Mouse (Mus musculus) neural tube, embryonic 12.5 days (tissue): Measurements from ENCODE around the gene Trim5. TPM values are rescaled to one million over a fixed set of nuclear protein-coding genes. Genes with fewer than 3 reads are reported as not detected.

Experiments
- ATAC-seq: fragments of 200-750 bp; cut with Nextera tagmentation; 2 replicates; pipeline ENCODE4 v1.8.0; 2017; ENCODE audit warnings: low read depth, mild to moderate bottlenecking, moderate TSS enrichment, moderate library complexity; ENCODE audit not compliant: low FRiP score
- H3K27ac ChIP-seq: fragments of 300-500 bp; sonication (generic); 2 replicates; pipeline ENCODE4 v1.5.1; 2016
- H3K27me3 ChIP-seq: fragments of 300-500 bp; sonication (generic); replicated peaks from 2 replicates; pipeline ENCODE4 v1.6.1; 2016; ENCODE audit warnings: mild to moderate bottlenecking
- H3K36me3 ChIP-seq: fragments of 300-500 bp; sonication (generic); 2 replicates; pipeline ENCODE4 v1.6.1; 2016; ENCODE audit warnings: mild to moderate bottlenecking
- H3K4me1 ChIP-seq: fragments of 300-500 bp; sonication (generic); 2 replicates; pipeline ENCODE4 v1.6.1; 2016
- H3K4me2 ChIP-seq: fragments of 300-500 bp; sonication (generic); replicated peaks from 2 replicates; pipeline ENCODE4 v1.6.1; 2016; ENCODE audit warnings: mild to moderate bottlenecking
- H3K4me3 ChIP-seq: fragments of 300-500 bp; sonication (generic); 2 replicates; pipeline ENCODE4 v1.5.1; 2016
- H3K9ac ChIP-seq: fragments of 300-500 bp; sonication (generic); 2 replicates; pipeline ENCODE4 v1.6.1; 2016; ENCODE audit warnings: mild to moderate bottlenecking
- H3K9me3 ChIP-seq: fragments of 300-500 bp; sonication (generic); 2 replicates; pipeline ENCODE4 v1.6.1; 2016; ENCODE audit warnings: mild to moderate bottlenecking
- WGBS: fragments of 180-500 bp; shearing (Covaris S2); methylation state at CpG from one replicate; pipeline ENCODE4 v1.1.7; 2016; 5-methylcytosine and 5-hydroxymethylcytosine counted together
- polyA plus RNA-seq: library from polyadenylated mRNA; unstranded; fragments of >200 nt; fragmentation: Nextera tagmentation; extraction: Ambion mirVana; gene quantifications from 2 replicates; pipeline ENCODE4 v1.2.1, GENCODE M21; 2016

Gene Trim5
- polyA plus RNA-seq, 1 experiment from 2014 or later, result 0.15 TPM

DNA sequence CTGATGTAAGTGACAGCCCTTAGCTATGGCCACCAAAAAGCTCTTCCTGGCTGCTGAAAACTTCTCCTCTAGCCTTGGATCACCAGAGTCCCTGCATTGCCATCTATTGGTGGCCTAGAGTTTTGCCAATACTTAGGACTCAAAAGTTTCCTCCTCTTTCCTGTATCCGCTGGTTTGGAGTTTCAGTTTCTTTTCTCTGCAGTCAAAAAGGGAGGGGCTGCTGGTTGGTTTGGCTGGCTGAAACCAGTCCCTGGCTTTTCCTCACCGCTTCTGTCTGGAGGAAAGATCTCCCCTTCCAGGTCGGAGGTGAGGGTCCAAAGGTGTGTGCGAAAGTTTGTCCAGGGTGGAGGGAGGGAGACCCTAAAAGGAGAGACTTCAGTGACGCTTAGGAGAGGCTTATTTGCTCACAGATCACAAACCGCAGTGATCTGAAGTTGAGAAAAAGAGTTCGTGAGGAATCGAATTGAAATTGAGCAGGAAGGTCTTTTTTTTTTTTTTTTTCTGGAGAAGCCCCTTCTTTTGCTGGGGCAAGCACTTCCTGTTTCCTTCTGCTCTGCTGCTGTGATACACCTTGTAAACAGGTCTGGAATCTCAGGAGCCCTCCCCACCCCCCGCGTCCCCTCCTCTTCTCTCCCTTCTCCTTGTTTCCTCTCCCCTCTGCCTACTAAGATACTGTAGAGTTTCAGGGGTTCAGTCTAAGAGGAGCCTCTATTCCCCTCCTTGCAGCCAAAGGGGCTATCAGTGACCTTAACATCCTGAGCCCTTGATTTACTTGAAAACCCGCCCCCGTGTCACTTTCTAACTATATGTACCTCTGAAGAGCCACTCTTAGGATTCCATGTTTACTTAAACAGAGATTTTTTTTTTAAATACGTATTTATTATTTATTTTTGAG is 43.4 kb downstream of the Trim5 start, which contains the start of gene Trim34a:
Trim34a (plus strand) TSS at position 171 of the 895 bp plus-strand sequence.
- Histone ChIP-seq H3K4me3 (peak within 1 kb of the TSS; percentile 33), H3K9ac (peak within 1 kb of the TSS; percentile 26; the same call in 1 of the 2 replicates), H3K27me3 (no peaks in the 10 kb centered on the region), H3K4me2 (peak within 1 kb of the TSS; percentile 48), H3K36me3 (no peaks in the 10 kb centered on the region), H3K9me3 (no peaks in the 10 kb centered on the region), H3K27ac (no peak within 1 kb of the TSS), H3K4me1 (no peaks in the 10 kb centered on the region)
- peak; percentile 50; the same call in 1 of the 2 replicates for ATAC-seq
- WGBS, result 12% methylated on average over 13 of the region's 13 CpGs

GRCm38 (mm10) chr7:104243616-104244015 is 44.3 kb downstream of the Trim5 start:
- Histone ChIP-seq H3K27ac (no peak overlapping the region), H3K4me2 (no peak overlapping the region), H3K9me3 (no peaks in the 10 kb centered on the region), H3K4me3 (no peak overlapping the region), H3K36me3 (no peaks in the 10 kb centered on the region), H3K9ac (no peak overlapping the region), H3K27me3 (no peaks in the 10 kb centered on the region), H3K4me1 (no peaks in the 10 kb centered on the region)
- ATAC-seq, result no peak
- WGBS, result 68% methylated on average over 1 of the region's 1 CpGs

DNA sequence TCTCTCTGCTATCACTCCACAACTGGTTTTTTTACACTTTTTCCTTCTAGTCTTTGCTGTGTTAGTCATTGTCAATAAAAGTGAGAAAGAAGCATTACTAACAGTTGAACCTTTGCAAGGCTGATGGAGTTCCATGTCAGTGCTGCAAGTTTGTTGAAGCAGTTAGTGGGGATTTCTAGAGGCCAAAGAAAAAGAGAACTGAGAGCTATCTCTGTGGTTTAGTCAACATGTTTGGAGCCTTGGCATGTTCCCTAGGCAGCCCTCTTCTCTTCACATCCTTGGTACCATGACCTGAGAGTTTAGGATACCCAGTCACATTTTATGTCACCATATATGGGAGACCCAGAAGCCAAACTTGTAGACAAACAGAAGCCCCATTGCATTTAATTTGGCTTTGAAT is 47.0 kb downstream of the Trim5 start:
- ATAC-seq, result no peak
- Histone ChIP-seq H3K9me3 (no peaks in the 10 kb centered on the region), H3K27ac (no peak overlapping the region), H3K9ac (no peak overlapping the region), H3K36me3 (no peaks in the 10 kb centered on the region), H3K4me2 (no peak overlapping the region), H3K4me3 (no peak overlapping the region), H3K27me3 (no peaks in the 10 kb centered on the region), H3K4me1 (no peaks in the 10 kb centered on the region)

DNA sequence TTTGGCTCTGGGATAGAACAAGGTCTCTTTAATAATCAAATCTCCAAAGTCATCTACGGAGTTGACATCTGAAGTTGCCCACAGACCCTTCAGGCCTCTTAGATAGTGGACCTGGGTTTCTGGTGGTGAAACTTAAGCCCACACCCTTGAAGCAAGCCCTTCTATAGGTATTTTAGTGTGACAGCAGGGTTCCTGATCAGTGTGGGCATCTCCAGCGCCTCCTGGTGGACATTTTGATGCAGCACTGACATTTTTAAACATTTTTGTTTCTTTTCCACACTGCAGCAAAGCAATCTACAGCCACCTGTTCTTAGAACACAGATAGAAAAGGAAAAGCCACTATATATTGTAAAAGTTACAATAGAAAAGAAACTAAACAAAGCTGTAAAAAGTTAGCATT is 56.7 kb downstream of the Trim5 start:
- Histone ChIP-seq H3K4me1 (no peaks in the 10 kb centered on the region), H3K27me3 (no peaks in the 10 kb centered on the region), H3K4me2 (no peak overlapping the region), H3K27ac (no peak overlapping the region), H3K4me3 (no peak overlapping the region), H3K9me3 (no peaks in the 10 kb centered on the region), H3K9ac (no peak overlapping the region), H3K36me3 (no peaks in the 10 kb centered on the region)
- no peak for ATAC-seq
- WGBS, result 40% methylated on average over 2 of the region's 2 CpGs

DNA sequence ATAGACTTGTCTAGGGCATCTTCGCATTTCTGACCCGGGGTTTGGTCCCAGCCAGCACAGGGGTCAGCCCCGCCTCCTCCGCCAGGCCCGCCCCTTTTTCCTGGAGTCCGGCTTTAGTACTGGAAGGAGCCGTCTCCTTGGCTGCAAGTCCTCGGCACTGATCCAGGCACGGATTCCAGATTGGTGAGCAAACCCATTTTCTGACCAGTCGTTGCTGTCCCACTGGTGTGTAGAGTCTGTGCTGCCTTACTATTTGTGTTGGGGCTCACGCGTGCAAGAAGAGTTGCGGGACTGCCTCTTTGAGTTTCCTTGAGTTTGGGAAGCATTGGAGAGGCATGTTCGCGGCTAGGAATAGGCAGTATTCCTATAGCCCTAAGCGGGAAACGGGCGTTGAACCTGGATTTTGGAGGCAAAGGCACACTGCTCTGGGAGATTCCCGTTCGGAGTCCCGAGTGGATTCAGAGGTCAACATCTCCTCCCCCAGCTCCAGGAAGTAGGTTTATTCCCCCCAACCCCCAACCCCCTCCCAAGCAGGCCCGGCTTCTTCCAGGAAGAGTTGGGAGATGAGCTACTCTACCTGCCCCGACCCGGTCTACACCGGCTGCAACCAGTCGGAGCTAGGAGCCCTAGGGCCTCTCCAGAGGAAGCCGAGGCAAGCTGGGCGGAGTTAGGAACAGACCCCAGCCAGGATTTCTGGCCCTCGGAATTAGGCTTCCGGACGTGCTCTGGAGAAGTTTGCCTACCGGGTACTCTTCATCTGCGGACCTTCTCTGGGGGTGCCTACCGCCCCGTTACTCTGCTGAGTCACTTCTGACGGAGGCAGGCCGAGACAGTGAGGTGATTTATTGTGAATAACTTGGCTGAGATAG is 69.0 kb downstream of the Trim5 start, which contains the start of gene Trim6:
Trim6 (plus strand) TSS at position 93 of the 869 bp plus-strand sequence.
- peak within 1 kb of the TSS; percentile 24 for H3K4me3 ChIP-seq
- H3K27me3 ChIP-seq, result no peaks in the 10 kb centered on the region
- 1% methylated on average over 37 of the region's 37 CpGs for WGBS
- no peaks in the 10 kb centered on the region for H3K9me3 ChIP-seq
- peak; percentile 77 for ATAC-seq
- H3K36me3 ChIP-seq, result no peaks in the 10 kb centered on the region
- H3K9ac ChIP-seq, result 0 out of 2 replicates have a peak within 1 kb of the TSS, but pooled peaks have one; percentile 35
- H3K4me1 ChIP-seq, result 0 out of 2 replicates have a peak, but pooled peaks cover 7% of the 10 kb centered on the region
- H3K4me2 ChIP-seq, result peak within 1 kb of the TSS; percentile 62
- no peak within 1 kb of the TSS for H3K27ac ChIP-seq

DNA sequence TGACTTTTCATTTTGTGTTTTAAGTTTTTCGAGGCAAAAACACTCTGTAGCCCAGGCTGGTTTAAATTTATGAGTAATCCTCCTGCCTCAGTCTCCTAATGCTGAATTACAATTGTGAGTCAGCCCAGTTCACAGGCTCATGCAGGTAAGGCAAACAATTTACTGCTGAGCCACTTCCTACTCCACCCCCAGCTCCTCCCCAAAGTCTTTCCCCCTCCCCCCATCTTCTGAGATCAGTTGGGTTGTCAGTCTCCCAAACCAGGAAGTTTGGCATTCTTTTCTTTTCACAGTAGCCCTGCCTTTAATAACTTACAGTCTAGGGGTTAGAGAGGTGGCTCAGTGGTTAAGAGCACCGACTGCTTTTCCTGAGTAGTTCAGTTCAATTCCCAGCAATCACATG is 70.0 kb downstream of the Trim5 start:
- 81% methylated on average over 2 of the region's 2 CpGs for WGBS
- Histone ChIP-seq H3K9ac (no peak overlapping the region), H3K9me3 (no peaks in the 10 kb centered on the region)

GRCm38 (mm10) chr7:104216011-104216535 is 71.8 kb downstream of the Trim5 start:
- ATAC-seq, result no peak
- 71% methylated on average over 1 of the region's 1 CpGs for WGBS
- H3K4me2 ChIP-seq, result no peak overlapping the region
- H3K9ac ChIP-seq, result no peak overlapping the region
- H3K27me3 ChIP-seq, result no peaks in the 10 kb centered on the region
- H3K4me1 ChIP-seq, result 0 out of 2 replicates have a peak, but pooled peaks cover 7% of the 10 kb centered on the region
- no peaks in the 10 kb centered on the region for H3K36me3 ChIP-seq
- H3K4me3 ChIP-seq, result no peak overlapping the region
- no peaks in the 10 kb centered on the region for H3K9me3 ChIP-seq
- no peak overlapping the region for H3K27ac ChIP-seq

More for the DNA sequence above, 70.0 kb downstream of the Trim5 start:
- H3K36me3 ChIP-seq, result no peaks in the 10 kb centered on the region
- H3K4me3 ChIP-seq, result no peak overlapping the region
- no peak overlapping the region for H3K4me2 ChIP-seq
- no peaks in the 10 kb centered on the region for H3K27me3 ChIP-seq
- H3K4me1 ChIP-seq, result 0 out of 2 replicates have a peak, but pooled peaks cover 7% of the 10 kb centered on the region
- ATAC-seq, result no peak
- H3K27ac ChIP-seq, result no peak overlapping the region

Other genes with a start within 250 kb of the Trim5 start
- gene Olfr642, start 235.4 kb downstream of the Trim5 start, polyA plus RNA-seq, result not detected in 2 replicates
- not detected in 2 replicates for gene 4930516K23Rik, start 226.6 kb downstream of the Trim5 start, polyA plus RNA-seq
- gene Olfr644, start 216.2 kb downstream of the Trim5 start, polyA plus RNA-seq, result not detected in 2 replicates
- gene Olfr645, start 202.6 kb downstream of the Trim5 start, polyA plus RNA-seq, result not detected in 2 replicates
- gene Olfr646, start 183.2 kb downstream of the Trim5 start, polyA plus RNA-seq, result not detected in 2 replicates
- gene Ubqln5, start 158.3 kb downstream of the Trim5 start, polyA plus RNA-seq, result not detected in 2 replicates
- gene Olfr643, start 150.7 kb downstream of the Trim5 start, polyA plus RNA-seq, result not detected in 2 replicates
- gene Ubqln3, start 144.8 kb downstream of the Trim5 start, polyA plus RNA-seq, result not detected in 2 replicates
- gene Ubqlnl, start 137.5 kb downstream of the Trim5 start, polyA plus RNA-seq, result not detected in 2 replicates
- not detected in 2 replicates for gene Olfm5, start 123.3 kb downstream of the Trim5 start, polyA plus RNA-seq
- 0.43 and 0.56 TPM in 2 replicates for gene Olfr648, start 104.7 kb downstream of the Trim5 start, polyA plus RNA-seq
- gene Olfr649, start 92.1 kb downstream of the Trim5 start, polyA plus RNA-seq, result not detected in 2 replicates
- gene Trim6, start 69.3 kb downstream of the Trim5 start, polyA plus RNA-seq, result 1.2 TPM in 2 replicates
- gene Trim34a, start 43.6 kb downstream of the Trim5 start, polyA plus RNA-seq, result 0.76 and 1.2 TPM in 2 replicates
- 2.7 and 2.9 TPM in 2 replicates for gene Trim12a, start 27.4 kb upstream of the Trim5 start, polyA plus RNA-seq
- not detected in 2 replicates for gene Trim34b, start 41.4 kb upstream of the Trim5 start, polyA plus RNA-seq
- 0.88 and 1.1 TPM in 2 replicates for gene Trim12c, start 65.3 kb upstream of the Trim5 start, polyA plus RNA-seq
- not detected in 2 replicates for gene Trim30b, start 81.8 kb upstream of the Trim5 start, polyA plus RNA-seq
- gene Trim30c, start 112.7 kb upstream of the Trim5 start, polyA plus RNA-seq, result not detected in 2 replicates
- gene Trim30a, start 177.1 kb upstream of the Trim5 start, polyA plus RNA-seq, result 0.77 and 0.89 TPM in 2 replicates
- 0.06 TPM in 1 of 2 replicates, not detected in the other for gene Trim30d, start 219.8 kb upstream of the Trim5 start, polyA plus RNA-seq